Mouse (Mus musculus): ENCODE results near the gene Mxd4. TPM values are rescaled to one million over a fixed set of nuclear protein-coding genes. Genes with fewer than 3 reads are reported as not detected.

The Mxd4 gene
- polyA plus RNA-seq, 1 experiment = 112 TPM

GRCm38 (mm10) chr5:34176691-34177090, 10.8 kb downstream of the Mxd4 start:
- no peak overlapping the region for H3K4me3 ChIP-seq (ENCODE audit: insufficient read depth, low read length)
- no peak for TF ChIP-seq POLR2A (IDR thresholded peaks at IDR 0.05; ENCODE audit: borderline replicate concordance, low read depth, low read length)
- TF ChIP-seq CTCF (IDR thresholded peaks at IDR 0.05; ENCODE audit: low read depth, low read length) = no peak
- no peak overlapping the region for H3K27ac ChIP-seq (ENCODE audit: insufficient read depth, low read depth, low read length)
- peaks cover 11% of the 10 kb centered on the region for H3K4me1 ChIP-seq (ENCODE audit: control insufficient read depth, insufficient read depth, low read length)

GRCm38 (mm10) chr5:34175403-34175694, 12.2 kb downstream of the Mxd4 start:
- TF ChIP-seq CTCF (IDR thresholded peaks at IDR 0.05; ENCODE audit: low read depth, low read length) (no peak), POLR2A (IDR thresholded peaks at IDR 0.05; ENCODE audit: borderline replicate concordance, low read depth, low read length) (no peak)
- H3K4me1 ChIP-seq (ENCODE audit: control insufficient read depth, insufficient read depth, low read length) = peaks cover 22% of the 10 kb centered on the region

GRCm38 (mm10) chr5:34174550-34175402, 12.7 kb downstream of the Mxd4 start:
- Histone ChIP-seq H3K27ac (ENCODE audit: insufficient read depth, low read depth, low read length) (no peak overlapping the region), H3K4me1 (ENCODE audit: control insufficient read depth, insufficient read depth, low read length) (peaks cover 27% of the 10 kb centered on the region), H3K4me3 (ENCODE audit: insufficient read depth, low read length) (no peak overlapping the region)
- TF ChIP-seq POLR2A (IDR thresholded peaks at IDR 0.05; ENCODE audit: borderline replicate concordance, low read depth, low read length) (no peak), CTCF (IDR thresholded peaks at IDR 0.05; ENCODE audit: low read depth, low read length) (no peak)

More at GRCm38 (mm10) chr5:34175403-34175694, 12.2 kb downstream of the Mxd4 start:
- H3K27ac ChIP-seq (ENCODE audit: insufficient read depth, low read depth, low read length) = no peak overlapping the region
- no peak overlapping the region for H3K4me3 ChIP-seq (ENCODE audit: insufficient read depth, low read length)

- H3K27ac ChIP-seq (ENCODE audit: insufficient read depth, low read depth, low read length) = no peak overlapping the region
- no peak overlapping the region for H3K4me3 ChIP-seq (ENCODE audit: insufficient read depth, low read length)
- TF ChIP-seq POLR2A (IDR thresholded peaks at IDR 0.05; ENCODE audit: borderline replicate concordance, low read depth, low read length) = no peak
- TF ChIP-seq CTCF (IDR thresholded peaks at IDR 0.05; ENCODE audit: low read depth, low read length) = no peak
- H3K4me1 ChIP-seq (ENCODE audit: control insufficient read depth, insufficient read depth, low read length) = peaks cover 28% of the 10 kb centered on the region
Measured at GRCm38 (mm10) chr5:34174021-34174420, 13.5 kb downstream of the Mxd4 start.

- Histone ChIP-seq H3K27ac (ENCODE audit: insufficient read depth, low read depth, low read length) (peak overlapping the region; percentile 100), H3K4me3 (ENCODE audit: insufficient read depth, low read length) (peak overlapping the region; percentile 37), H3K4me1 (ENCODE audit: control insufficient read depth, insufficient read depth, low read length) (peaks cover 36% of the 10 kb centered on the region)
- no peak for TF ChIP-seq POLR2A (IDR thresholded peaks at IDR 0.05; ENCODE audit: borderline replicate concordance, low read depth, low read length)
Measured at GRCm38 (mm10) chr5:34170726-34171125, 16.8 kb downstream of the Mxd4 start.

GRCm38 (mm10) chr5:34169954-34170353, 17.6 kb downstream of the Mxd4 start:
- TF ChIP-seq CTCF (IDR thresholded peaks at IDR 0.05; ENCODE audit: low read depth, low read length) (no peak), POLR2A (IDR thresholded peaks at IDR 0.05; ENCODE audit: borderline replicate concordance, low read depth, low read length) (no peak)
- H3K27ac ChIP-seq (ENCODE audit: insufficient read depth, low read depth, low read length) = peak overlapping the region; percentile 100
- H3K4me1 ChIP-seq (ENCODE audit: control insufficient read depth, insufficient read depth, low read length) = peaks cover 36% of the 10 kb centered on the region
- peak overlapping the region; percentile 45 for H3K4me3 ChIP-seq (ENCODE audit: insufficient read depth, low read length)

- Histone ChIP-seq H3K4me3 (ENCODE audit: insufficient read depth, low read length) (peak within 1 kb of the TSS; percentile 81), H3K4me1 (ENCODE audit: control insufficient read depth, insufficient read depth, low read length) (peaks cover 43% of the 10 kb centered on the region), H3K27ac (ENCODE audit: insufficient read depth, low read depth, low read length) (peak within 1 kb of the TSS; percentile 100)
- TF ChIP-seq POLR2A (IDR thresholded peaks at IDR 0.05; ENCODE audit: borderline replicate concordance, low read depth, low read length) (peak; percentile 22; the same call in 1 of the 2 replicates), CTCF (IDR thresholded peaks at IDR 0.05; ENCODE audit: low read depth, low read length) (no peak)
Measured at GRCm38 (mm10) chr5:34168950-34169891, 18.3 kb downstream of the Mxd4 start, which contains the start of the genes Poln and Haus3. Poln (minus strand) TSS chr5:34169448. Haus3 (minus strand) TSS chr5:34169527.

GRCm38 (mm10) chr5:34167857-34168256, 19.7 kb downstream of the Mxd4 start:
- H3K4me3 ChIP-seq (ENCODE audit: insufficient read depth, low read length) = peak overlapping the region; percentile 30; the same call in 1 of the 2 replicates

GRCm38 (mm10) chr5:34165793-34166192, 21.7 kb downstream of the Mxd4 start:
- peaks cover 27% of the 10 kb centered on the region for H3K4me1 ChIP-seq (ENCODE audit: control insufficient read depth, insufficient read depth, low read length)
- no peak overlapping the region for H3K4me3 ChIP-seq (ENCODE audit: insufficient read depth, low read length)

More at GRCm38 (mm10) chr5:34167857-34168256, 19.7 kb downstream of the Mxd4 start:
- TF ChIP-seq CTCF (IDR thresholded peaks at IDR 0.05; ENCODE audit: low read depth, low read length) = no peak
- no peak for TF ChIP-seq POLR2A (IDR thresholded peaks at IDR 0.05; ENCODE audit: borderline replicate concordance, low read depth, low read length)
- Histone ChIP-seq H3K4me1 (ENCODE audit: control insufficient read depth, insufficient read depth, low read length) (peaks cover 42% of the 10 kb centered on the region), H3K27ac (ENCODE audit: insufficient read depth, low read depth, low read length) (no peak overlapping the region)

More at GRCm38 (mm10) chr5:34165793-34166192, 21.7 kb downstream of the Mxd4 start:
- no peak for TF ChIP-seq POLR2A (IDR thresholded peaks at IDR 0.05; ENCODE audit: borderline replicate concordance, low read depth, low read length)
- no peak for TF ChIP-seq CTCF (IDR thresholded peaks at IDR 0.05; ENCODE audit: low read depth, low read length)
- H3K27ac ChIP-seq (ENCODE audit: insufficient read depth, low read depth, low read length) = no peak overlapping the region

All from bone marrow macrophage, adult 2 months (primary cell).